Comparison of ENCODE assay signal across 9 mouse cellular contexts in genomic region chr9:64198763-64199418, GRCm38 (mm10). TPM values are rescaled to one million over a fixed set of nuclear protein-coding genes. Genes with fewer than 3 reads are reported as not detected.
A peak's percentile ranks its signal among the peaks of the same experiment; 100 is the strongest.
DNase-seq lines count a peak whose midpoint lies in the region; ATAC-seq and TF ChIP-seq lines count a peak whose summit lies in the region.
"Not testable (repeated sequence)": the region's sequence is repeated elsewhere in the genome, so short reads cannot be mapped to it uniquely, and the experiment has no call there.
"Had no signal": no experiment of that assay in that cellular context is flagged by ENCODE, and none has a peak within 500 bp of the region (broad histone marks: within the 10 kb centered on the region; RNA-seq: fewer than 3 reads in every experiment).

No protein-coding gene starts in this region.

- H3K4me1 ChIP-seq in E14TG2a.4 (replicated peaks; ENCODE audit: low read depth, low read length), result peaks cover 92% of the 10 kb centered on the region
- peaks cover 15 to 44% of the 10 kb centered on the region in 2 experiments for H3K4me1 ChIP-seq in ES-E14 (ENCODE audit: control insufficient read depth in 2 of 2, insufficient read depth in 2 of 2, low read length in 2 of 2, poor library complexity in 1 of 2)
- H3K4me1 ChIP-seq in intestine, embryonic 14.5 days (replicated peaks; ENCODE audit: control insufficient read depth, insufficient read depth, low read length); intestine, postnatal 0 days (replicated peaks; ENCODE audit: control insufficient read depth, insufficient read depth, low read length); stomach, embryonic 16.5 days (ENCODE audit: control insufficient read depth, insufficient read depth, low read length): not testable (repeated sequence)
- peaks cover 20% of the 10 kb centered on the region for H3K4me1 ChIP-seq in small intestine, adult 2 months (ENCODE audit: control insufficient read depth, insufficient read depth, insufficient read length, low read length)

- H3K4me2 ChIP-seq in intestine, embryonic 14.5 days (ENCODE audit: low read length); intestine, postnatal 0 days (replicated peaks; ENCODE audit: low read depth); stomach, embryonic 16.5 days (ENCODE audit: low read depth, low read length): not testable (repeated sequence)

- H3K9ac ChIP-seq in ES-E14 (ENCODE audit: insufficient read depth, low read depth, low read length, poor library complexity, severe bottlenecking); intestine, embryonic 14.5 days (ENCODE audit: low read length); intestine, postnatal 0 days (ENCODE audit: low read depth, low read length); stomach, embryonic 16.5 days (ENCODE audit: low read length): not testable (repeated sequence)

- H3K9me3 ChIP-seq in E14TG2a.4 (ENCODE audit: low read length); ES-E14 (ENCODE audit: control insufficient read depth, insufficient read depth, low read depth, low read length); intestine, embryonic 14.5 days (ENCODE audit: control insufficient read depth, low read length); intestine, postnatal 0 days (ENCODE audit: control insufficient read depth); stomach, embryonic 16.5 days (replicated peaks; ENCODE audit: control insufficient read depth, low read length): not testable (repeated sequence)

- H3K36me3 ChIP-seq in E14TG2a.4 (ENCODE audit: insufficient read depth, low read length), result peaks cover 73% of the 10 kb centered on the region
- not testable (repeated sequence) for H3K36me3 ChIP-seq in ES-E14 (ENCODE audit: control insufficient read depth, insufficient read depth, low read length, poor library complexity, severe bottlenecking); small intestine, adult 2 months (ENCODE audit: control insufficient read depth, insufficient read depth, low read length); stomach, embryonic 16.5 days (ENCODE audit: control insufficient read depth, insufficient read depth, low read length)
- peaks cover 24% of the 10 kb centered on the region for H3K36me3 ChIP-seq in intestine, embryonic 14.5 days (ENCODE audit: control insufficient read depth, insufficient read depth, low read length)
- H3K36me3 ChIP-seq in intestine, postnatal 0 days (ENCODE audit: control insufficient read depth, insufficient read depth), result peaks cover 22% of the 10 kb centered on the region

- not testable (repeated sequence) for DNase-seq in ES-E14 (ENCODE audit: low read depth, low spot score); intestine, embryonic 14.5 days (ENCODE audit: low spot score)

- in situ Hi-C loops in ES-E14 (cut with MboI; ENCODE audit: low sequenced_read_pairs in 2 of 2, unreplicated experiment in 2 of 2), result not testable (repeated sequence)

- not testable (repeated sequence) for ATAC-seq in intestine, embryonic 14.5 days (replicated peaks; ENCODE audit: low FRiP score, low TSS enrichment, low read depth); stomach, embryonic 16.5 days (ENCODE audit: insufficient read depth, low FRiP score)
- ATAC-seq in intestine, postnatal 0 days, result peak; percentile 42; the same call in 1 of the 2 replicates

- peak overlapping the region; percentile 88 for H3K27ac ChIP-seq in ES-E14 (ENCODE audit: insufficient read depth, low read depth, low read length, poor library complexity, severe bottlenecking)
- peak overlapping the region; percentile 73 for H3K27ac ChIP-seq in intestine, embryonic 14.5 days (ENCODE audit: low read depth)
- peak overlapping the region; percentile 75 for H3K27ac ChIP-seq in intestine, postnatal 0 days (ENCODE audit: low read depth, low read length)
- H3K27ac ChIP-seq in small intestine, adult 2 months (ENCODE audit: insufficient read depth, low read depth, low read length), result peak overlapping the region; percentile 93
- H3K27ac ChIP-seq in stomach, embryonic 16.5 days (ENCODE audit: low read length), result peak overlapping the region; percentile 85

- H3K27me3 ChIP-seq in E14TG2a.4 (ENCODE audit: insufficient read depth, low read length); intestine, embryonic 14.5 days (replicated peaks; ENCODE audit: control insufficient read depth, insufficient read depth, low read length); intestine, postnatal 0 days (replicated peaks; ENCODE audit: control insufficient read depth, insufficient read depth, low read length); small intestine, adult 2 months (ENCODE audit: control insufficient read depth, insufficient read depth, low read length); stomach, embryonic 16.5 days (ENCODE audit: control insufficient read depth, insufficient read depth, low read length): not testable (repeated sequence)

- TF ChIP-seq CTCF in E14TG2a.4 (conservative IDR thresholded peaks at IDR 0.05; ENCODE audit: low read length); intestine, postnatal 0 days (IDR thresholded peaks at IDR 0.05; ENCODE audit: low read depth); small intestine, adult 2 months (IDR thresholded peaks at IDR 0.05; ENCODE audit: extremely low read depth, insufficient read length, insufficient replicate concordance, low read depth, low read length): not testable (repeated sequence)

- H3K4me3 ChIP-seq in E14TG2a.4 (replicated peaks; ENCODE audit: low read length), result peak overlapping the region; percentile 43
- H3K4me3 ChIP-seq in ES-E14 (ENCODE audit: insufficient read depth in 1 of 2, low read depth in 1 of 2, low read length in 2 of 2, poor library complexity in 1 of 2, severe bottlenecking in 1 of 2); intestine, embryonic 14.5 days (ENCODE audit: low read depth, low read length); intestine, postnatal 0 days (ENCODE audit: low read depth, low read length); small intestine, adult 2 months (ENCODE audit: low read depth, low read length); stomach, embryonic 16.5 days (replicated peaks; ENCODE audit: low read length): not testable (repeated sequence)

- 74% methylated on average over 7 of the region's 7 CpGs for WGBS in intestine, embryonic 14.5 days
- 46% methylated on average over 7 of the region's 7 CpGs for WGBS in intestine, postnatal 0 days
- WGBS in small intestine, adult 2 months, result 40% methylated on average over 7 of the region's 7 CpGs
- WGBS in stomach, embryonic 16.5 days, result 65% methylated on average over 7 of the region's 7 CpGs

- TF ChIP-seq POLR2A in small intestine, adult 2 months (IDR thresholded peaks at IDR 0.05; ENCODE audit: low read depth, low read length), result not testable (repeated sequence)

TF ChIP-seq in ES-E14, 5 proteins besides CTCF, POLR2A, EP300 and RAD21:
- 0 out of 2 replicates have a peak, but pooled peaks have one; percentile 29 for TF ChIP-seq CHD2 (IDR thresholded peaks at IDR 0.05; ENCODE audit: low read depth, low read length)

RNA-seq across cellular contexts. Expression of gene Snapc5, which starts 19.8 kb away (rescaled TPM):
- 9.6 and 17.1 TPM in 2 replicates for total RNA-seq in ES-E14 (2012; rRNA removed)
- polyA plus RNA-seq in intestine, embryonic 14.5 days (2014; fragmentation: Nextera tagmentation; extraction: Ambion mirVana), result 29.2 and 30.2 TPM in 2 replicates
- polyA plus RNA-seq in intestine, postnatal 0 days (2015; fragmentation: Nextera tagmentation; extraction: Ambion mirVana), result 32.9 and 36.7 TPM in 2 replicates
- 5.8 and 12.2 TPM in 2 replicates for polyA plus RNA-seq in small intestine, adult 2 months (2012; rRNA removed)
- 30.7 and 33.7 TPM in 2 replicates for polyA plus RNA-seq in stomach, embryonic 16.5 days (2015; fragmentation: Nextera tagmentation; extraction: Ambion mirVana)

RNA-seq across cellular contexts. Expression of gene Rpl4, which starts 25.7 kb away (rescaled TPM):
- 1,251 and 1,343 TPM in 2 replicates for total RNA-seq in ES-E14 (2012; rRNA removed)
- polyA plus RNA-seq in intestine, embryonic 14.5 days (2014; fragmentation: Nextera tagmentation; extraction: Ambion mirVana), result 1,426 and 1,532 TPM in 2 replicates
- 575 and 580 TPM in 2 replicates for polyA plus RNA-seq in intestine, postnatal 0 days (2015; fragmentation: Nextera tagmentation; extraction: Ambion mirVana)
- polyA plus RNA-seq in small intestine, adult 2 months (2012; rRNA removed), result 122 and 189 TPM in 2 replicates
- 1,104 and 1,145 TPM in 2 replicates for polyA plus RNA-seq in stomach, embryonic 16.5 days (2015; fragmentation: Nextera tagmentation; extraction: Ambion mirVana)

RNA-seq across cellular contexts. Expression of gene Zwilch, which starts 26.0 kb away (rescaled TPM):
- total RNA-seq in ES-E14 (2012; rRNA removed), result 99.2 and 151 TPM in 2 replicates
- polyA plus RNA-seq in intestine, embryonic 14.5 days (2014; fragmentation: Nextera tagmentation; extraction: Ambion mirVana), result 27.7 and 33.3 TPM in 2 replicates
- 3.0 and 4.1 TPM in 2 replicates for polyA plus RNA-seq in intestine, postnatal 0 days (2015; fragmentation: Nextera tagmentation; extraction: Ambion mirVana)
- polyA plus RNA-seq in small intestine, adult 2 months (2012; rRNA removed), result 0.70 and 1.9 TPM in 2 replicates
- polyA plus RNA-seq in stomach, embryonic 16.5 days (2015; fragmentation: Nextera tagmentation; extraction: Ambion mirVana), result 21.4 and 22.6 TPM in 2 replicates

RNA-seq across cellular contexts. Expression of gene Uchl4, which starts 36.1 kb away (rescaled TPM):
- 0.48 and 0.54 TPM in 2 replicates for total RNA-seq in ES-E14 (2012; rRNA removed)
- polyA plus RNA-seq in intestine, embryonic 14.5 days (2014; fragmentation: Nextera tagmentation; extraction: Ambion mirVana), result 3.7 and 4.2 TPM in 2 replicates
- polyA plus RNA-seq in intestine, postnatal 0 days (2015; fragmentation: Nextera tagmentation; extraction: Ambion mirVana), result 1.8 and 2.0 TPM in 2 replicates
- polyA plus RNA-seq in small intestine, adult 2 months (2012; rRNA removed), result not detected in 2 replicates
- 2.8 and 3.6 TPM in 2 replicates for polyA plus RNA-seq in stomach, embryonic 16.5 days (2015; fragmentation: Nextera tagmentation; extraction: Ambion mirVana)
- polyA plus RNA-seq: erythroblast, embryonic 14.5 days; G1E; gonadal fat pad, adult 2 months had no signal

RNA-seq across cellular contexts. Expression of gene Map2k1, which starts 54.5 kb away (rescaled TPM):
- 62.1 and 73.0 TPM in 2 replicates for total RNA-seq in ES-E14 (2012; rRNA removed)
- polyA plus RNA-seq in intestine, embryonic 14.5 days (2014; fragmentation: Nextera tagmentation; extraction: Ambion mirVana), result 90.9 and 103 TPM in 2 replicates
- 82.1 and 84.0 TPM in 2 replicates for polyA plus RNA-seq in intestine, postnatal 0 days (2015; fragmentation: Nextera tagmentation; extraction: Ambion mirVana)
- 26.2 and 51.6 TPM in 2 replicates for polyA plus RNA-seq in small intestine, adult 2 months (2012; rRNA removed)
- polyA plus RNA-seq in stomach, embryonic 16.5 days (2015; fragmentation: Nextera tagmentation; extraction: Ambion mirVana), result 80.7 and 80.9 TPM in 2 replicates
